Mouse (Mus musculus): ENCODE data around the gene Nfkb2. TPM values are rescaled to one million over a fixed set of nuclear protein-coding genes. Genes with fewer than 3 reads are reported as not detected.

The Nfkb2 gene
- polyA plus RNA-seq, 2 experiments = 2.6 to 4.5 TPM

GRCm38 (mm10) chr19:46296938-46297337 lies 7.2 kb upstream of the Nfkb2 start:
- DNase-seq (ENCODE audit: low read depth in 3 of 3, low spot score in 3 of 3) (no peak), ATAC-seq (ENCODE audit: insufficient read depth) (no peak)
- TF ChIP-seq EP300 (IDR thresholded peaks at IDR 0.05; ENCODE audit: low read depth) (no peak), CTCF (IDR thresholded peaks at IDR 0.05; ENCODE audit: low read depth) (no peak)
- Histone ChIP-seq H3K4me1 (replicated peaks; ENCODE audit: control insufficient read depth in 2 of 2, insufficient read depth in 2 of 2, low read length in 1 of 2) (no peaks in the 10 kb centered on the region), H3K27ac (no peak overlapping the region), H3K4me3 (ENCODE audit: insufficient read depth in 1 of 2, low read depth in 2 of 2, low read length in 2 of 2) (no peak overlapping the region), H3K4me2 (ENCODE audit: low read depth) (no peak overlapping the region), H3K9me3 (ENCODE audit: control insufficient read depth, low read length) (no peaks in the 10 kb centered on the region), H3K27me3 (ENCODE audit: control insufficient read depth, insufficient read depth, low read length) (no peaks in the 10 kb centered on the region; the same call in 1 of the 2 replicates), H3K9ac (replicated peaks) (no peak overlapping the region), H3K36me3 (replicated peaks; ENCODE audit: control insufficient read depth, insufficient read depth, low read depth) (no peaks in the 10 kb centered on the region)
- WGBS (ENCODE audit: insufficient replicate concordance) = 44% methylated on average over 4 of the region's 4 CpGs

DNA sequence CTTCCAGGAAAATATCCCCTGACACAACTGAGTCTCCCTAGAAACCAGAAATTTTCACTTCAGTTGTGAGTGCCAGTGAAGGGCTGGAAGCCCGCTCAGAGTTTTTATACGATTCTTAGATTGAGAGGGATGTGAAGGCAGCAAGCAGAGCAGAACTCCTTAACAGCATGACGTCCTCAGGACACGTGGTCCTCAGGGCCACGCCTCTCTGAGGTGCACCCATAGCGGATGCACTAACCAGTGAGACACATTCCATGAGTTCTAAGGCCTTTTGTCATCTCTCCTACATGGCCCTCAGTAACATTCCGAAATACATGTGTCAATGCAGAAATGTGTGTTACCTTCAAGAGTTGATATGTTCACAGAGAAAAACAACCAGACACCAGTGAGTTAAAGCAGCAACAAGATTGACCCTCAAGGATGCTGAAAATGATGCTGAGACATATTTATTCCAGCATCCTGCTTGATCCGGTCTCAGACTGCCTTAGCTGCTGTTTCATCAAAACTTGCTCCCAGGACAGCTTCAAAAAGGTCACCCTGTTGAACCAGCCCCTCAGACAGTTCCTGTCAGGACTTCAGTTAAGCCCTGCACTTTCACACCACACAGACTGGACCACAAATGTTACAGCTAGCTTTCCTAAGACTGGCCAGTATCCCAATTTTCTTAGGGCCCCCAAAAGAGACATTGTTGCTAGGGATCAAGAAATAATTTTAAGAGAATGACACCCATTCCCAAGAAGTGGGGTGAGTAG lies 3.6 kb upstream of the Nfkb2 start:
- H3K27me3 ChIP-seq (ENCODE audit: control insufficient read depth, insufficient read depth, low read length) = no peaks in the 10 kb centered on the region; the same call in 1 of the 2 replicates
- H3K4me1 ChIP-seq (replicated peaks; ENCODE audit: control insufficient read depth in 2 of 2, insufficient read depth in 2 of 2, low read length in 1 of 2) = peaks cover 0 to 3% of the 10 kb centered on the region in 2 experiments; a peak in 2 of 4 replicates
- H3K36me3 ChIP-seq (replicated peaks; ENCODE audit: control insufficient read depth, insufficient read depth, low read depth) = no peaks in the 10 kb centered on the region
- no peak overlapping the region for H3K4me3 ChIP-seq (ENCODE audit: insufficient read depth in 1 of 2, low read depth in 2 of 2, low read length in 2 of 2)
- WGBS (ENCODE audit: insufficient replicate concordance) = 31% methylated on average over 8 of the region's 8 CpGs
- H3K4me2 ChIP-seq (ENCODE audit: low read depth) = no peak overlapping the region
- TF ChIP-seq EP300 (IDR thresholded peaks at IDR 0.05; ENCODE audit: low read depth) (no peak), CTCF (IDR thresholded peaks at IDR 0.05; ENCODE audit: low read depth) (no peak)
- H3K9ac ChIP-seq (replicated peaks) = no peak overlapping the region
- DNase-seq (ENCODE audit: low read depth in 3 of 3, low spot score in 3 of 3) (no peak), ATAC-seq (ENCODE audit: insufficient read depth) (no peak)
- H3K27ac ChIP-seq = no peak overlapping the region
- no peaks in the 10 kb centered on the region for H3K9me3 ChIP-seq (ENCODE audit: control insufficient read depth, low read length)

DNA sequence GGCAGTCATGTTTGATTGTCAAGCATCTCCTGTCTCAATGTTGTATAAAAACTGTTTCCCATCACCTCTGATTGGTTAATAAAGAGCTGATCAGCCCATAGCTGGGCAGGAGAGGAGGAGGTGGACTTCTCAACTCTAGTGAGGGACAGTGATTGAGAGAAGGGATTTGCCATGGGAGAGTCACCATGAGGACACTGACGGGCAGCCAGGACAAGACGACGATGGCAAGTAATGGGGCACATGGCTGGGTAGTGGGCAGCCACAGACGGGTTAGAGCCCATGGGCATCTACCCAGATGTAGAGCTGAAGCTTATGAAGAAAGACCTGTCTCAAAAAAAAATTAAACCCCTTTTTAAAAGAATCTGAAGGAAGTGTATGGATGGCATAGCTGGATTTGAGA lies 1.6 kb upstream of the Nfkb2 start:
- H3K4me2 ChIP-seq (ENCODE audit: low read depth) = no peak overlapping the region
- H3K9me3 ChIP-seq (ENCODE audit: control insufficient read depth, low read length) = no peaks in the 10 kb centered on the region
- no peak overlapping the region for H3K27ac ChIP-seq
- H3K36me3 ChIP-seq (replicated peaks; ENCODE audit: control insufficient read depth, insufficient read depth, low read depth) = no peaks in the 10 kb centered on the region
- H3K4me3 ChIP-seq (ENCODE audit: insufficient read depth in 1 of 2, low read depth in 2 of 2, low read length in 2 of 2) = no peak overlapping the region
- no peak overlapping the region for H3K9ac ChIP-seq (replicated peaks)
- no peak for DNase-seq (ENCODE audit: low read depth in 3 of 3, low spot score in 3 of 3)
- H3K4me1 ChIP-seq (replicated peaks; ENCODE audit: control insufficient read depth in 2 of 2, insufficient read depth in 2 of 2, low read length in 1 of 2) = peaks cover 4 to 9% of the 10 kb centered on the region in 2 experiments
- 78% methylated on average over 4 of the region's 4 CpGs for WGBS (ENCODE audit: insufficient replicate concordance)
- no peaks in the 10 kb centered on the region; the same call in 1 of the 2 replicates for H3K27me3 ChIP-seq (ENCODE audit: control insufficient read depth, insufficient read depth, low read length)
- no peak for TF ChIP-seq CTCF (IDR thresholded peaks at IDR 0.05; ENCODE audit: low read depth)
- no peak for TF ChIP-seq EP300 (IDR thresholded peaks at IDR 0.05; ENCODE audit: low read depth)
- no peak for ATAC-seq (ENCODE audit: insufficient read depth)

- DNase-seq (ENCODE audit: low read depth in 3 of 3, low spot score in 3 of 3) = no peak
- Histone ChIP-seq H3K27ac (no peak overlapping the region), H3K27me3 (ENCODE audit: control insufficient read depth, insufficient read depth, low read length) (no peaks in the 10 kb centered on the region), H3K36me3 (replicated peaks; ENCODE audit: control insufficient read depth, insufficient read depth, low read depth) (no peaks in the 10 kb centered on the region), H3K4me3 (ENCODE audit: insufficient read depth in 1 of 2, low read depth in 2 of 2, low read length in 2 of 2) (peak overlapping the region in 1 of 2 experiments; percentile 84; a peak in 2 of 4 replicates), H3K9me3 (ENCODE audit: control insufficient read depth, low read length) (no peaks in the 10 kb centered on the region), H3K4me2 (ENCODE audit: low read depth) (peak overlapping the region; percentile 90), H3K9ac (replicated peaks) (no peak overlapping the region; the same call in 1 of the 2 replicates), H3K4me1 (replicated peaks; ENCODE audit: control insufficient read depth in 2 of 2, insufficient read depth in 2 of 2, low read length in 1 of 2) (peaks cover 4 to 9% of the 10 kb centered on the region in 2 experiments)
- no peak for TF ChIP-seq EP300 (IDR thresholded peaks at IDR 0.05; ENCODE audit: low read depth)
- no peak for TF ChIP-seq CTCF (IDR thresholded peaks at IDR 0.05; ENCODE audit: low read depth)
- no peak for ATAC-seq (ENCODE audit: insufficient read depth)
- 52% methylated on average over 18 of the region's 18 CpGs for WGBS (ENCODE audit: insufficient replicate concordance)
These were observed 587 bp upstream of the Nfkb2 start for GRCm38 (mm10) chr19:46303251-46304215.
